In the genomic region with DNA sequence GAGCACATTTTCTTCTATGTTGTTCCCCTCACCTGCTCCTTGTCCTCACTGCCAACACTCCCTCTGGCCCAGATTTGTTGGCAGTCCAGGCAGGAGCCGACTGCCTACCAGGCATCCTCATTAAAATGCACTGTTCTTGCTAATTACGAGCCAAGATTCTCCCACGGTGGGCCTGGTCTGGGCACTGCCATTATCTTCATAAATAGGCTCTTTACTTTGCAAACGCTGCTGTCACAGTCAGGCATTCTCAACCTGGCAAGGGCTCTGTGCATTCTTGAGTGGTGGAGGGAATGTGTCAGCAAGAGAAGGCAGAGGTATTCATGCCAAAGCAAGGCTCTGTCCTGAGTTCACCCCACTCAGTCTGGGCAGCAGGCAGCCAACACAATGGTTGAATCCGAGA, we compare ENCODE assay signal across 8 mouse cellular contexts. TPM values are rescaled to one million over a fixed set of nuclear protein-coding genes. Genes with fewer than 3 reads are reported as not detected.
DNase-seq lines count a peak whose midpoint lies in the region; ATAC-seq lines count a peak whose summit lies in the region.

No protein-coding gene starts in this region.

- H3K36me3 ChIP-seq in neural tube, embryonic 12.5 days, result no peaks in the 10 kb centered on the region
- no peaks in the 10 kb centered on the region for H3K36me3 ChIP-seq in forebrain, embryonic 16.5 days (ENCODE audit: control insufficient read depth, insufficient read depth)
- no peaks in the 10 kb centered on the region for H3K36me3 ChIP-seq in hindbrain, embryonic 14.5 days (replicated peaks; ENCODE audit: control insufficient read depth, insufficient read depth)

- no peak for DNase-seq in neural tube, embryonic 10.5 days (ENCODE audit: extremely low spot score, low spot score)
- DNase-seq in hindbrain, embryonic 14.5 days (ENCODE audit: low spot score), result peak; percentile 71
- peak; percentile 47 to 74 for DNase-seq in left cerebral cortex, postnatal 10 days (ENCODE audit: extremely low spot score in 1 of 2, low spot score in 2 of 2)
- DNase-seq in retina, postnatal 1 day, result peak; percentile 89
- no peak for DNase-seq in embryo, embryonic 11 days
- no peak for DNase-seq in testis, postnatal 14 days (ENCODE audit: low spot score)

- WGBS in neural tube, embryonic 12.5 days, result 28% methylated on average over 5 of the region's 5 CpGs
- WGBS in forebrain, embryonic 16.5 days, result 4% methylated on average over 5 of the region's 5 CpGs
- 21% methylated on average over 5 of the region's 5 CpGs for whole genome bisulfite sequencing in hindbrain, embryonic 14.5 days

- no peak overlapping the region for H3K4me2 ChIP-seq in neural tube, embryonic 12.5 days (replicated peaks)
- no peak overlapping the region for H3K4me2 ChIP-seq in forebrain, embryonic 16.5 days (ENCODE audit: low read length)
- H3K4me2 ChIP-seq in hindbrain, embryonic 14.5 days (replicated peaks), result no peak overlapping the region

- no peaks in the 10 kb centered on the region for H3K9me3 ChIP-seq in neural tube, embryonic 12.5 days
- no peaks in the 10 kb centered on the region for H3K9me3 ChIP-seq in forebrain, embryonic 16.5 days (ENCODE audit: control insufficient read depth, low read length)
- H3K9me3 ChIP-seq in hindbrain, embryonic 14.5 days (ENCODE audit: control insufficient read depth, low read length), result no peaks in the 10 kb centered on the region

- H3K27me3 ChIP-seq in neural tube, embryonic 12.5 days (replicated peaks), result no peaks in the 10 kb centered on the region
- no peaks in the 10 kb centered on the region for H3K27me3 ChIP-seq in forebrain, embryonic 16.5 days (replicated peaks; ENCODE audit: control insufficient read depth, insufficient read depth, low read length)
- no peaks in the 10 kb centered on the region for H3K27me3 ChIP-seq in hindbrain, embryonic 14.5 days (ENCODE audit: control insufficient read depth, insufficient read depth, low read length)

- 0 out of 2 replicates have a peak, but pooled peaks have one; percentile 43 for ATAC-seq in neural tube, embryonic 12.5 days (ENCODE audit: low FRiP score, low read depth)
- ATAC-seq in forebrain, embryonic 16.5 days, result peak; percentile 83
- peak; percentile 71 for ATAC-seq in hindbrain, embryonic 14.5 days (ENCODE audit: low FRiP score)

- no peak overlapping the region for H3K27ac ChIP-seq in neural tube, embryonic 12.5 days
- H3K27ac ChIP-seq in forebrain, embryonic 16.5 days (ENCODE audit: low read length), result peak overlapping the region; percentile 85
- H3K27ac ChIP-seq in hindbrain, embryonic 14.5 days, result peak overlapping the region; percentile 44

- intact Hi-C loops in left cerebral cortex, postnatal 10 days (cut with DNase I), result no loop called here

- no peak overlapping the region for H3K9ac ChIP-seq in neural tube, embryonic 12.5 days
- H3K9ac ChIP-seq in forebrain, embryonic 16.5 days (replicated peaks; ENCODE audit: low read depth, low read length), result no peak overlapping the region
- no peak overlapping the region for H3K9ac ChIP-seq in hindbrain, embryonic 14.5 days

- H3K4me3 ChIP-seq in neural tube, embryonic 12.5 days, result no peak overlapping the region
- H3K4me3 ChIP-seq in forebrain, embryonic 16.5 days (replicated peaks; ENCODE audit: low read length), result no peak overlapping the region
- no peak overlapping the region for H3K4me3 ChIP-seq in hindbrain, embryonic 14.5 days (replicated peaks; ENCODE audit: low read length)

- H3K4me1 ChIP-seq in neural tube, embryonic 12.5 days, result peaks cover 27% of the 10 kb centered on the region
- peaks cover 52% of the 10 kb centered on the region for H3K4me1 ChIP-seq in forebrain, embryonic 16.5 days (replicated peaks; ENCODE audit: control insufficient read depth, insufficient read depth, low read length)
- peaks cover 28% of the 10 kb centered on the region for H3K4me1 ChIP-seq in hindbrain, embryonic 14.5 days (replicated peaks; ENCODE audit: control insufficient read depth, insufficient read depth, low read length)

RNA-seq across cellular contexts. Expression of a gene that starts 59.4 kb away (rescaled TPM):
- polyA plus RNA-seq in neural tube, embryonic 12.5 days (2016; fragmentation: Nextera tagmentation; extraction: Ambion mirVana), result 16.4 and 16.6 TPM in 2 replicates
- 14.6 and 14.7 TPM in 2 replicates for polyA plus RNA-seq in forebrain, embryonic 16.5 days (2015; fragmentation: Nextera tagmentation; extraction: Ambion mirVana)
- 17.9 and 21.4 TPM in 2 replicates for polyA plus RNA-seq in hindbrain, embryonic 14.5 days (2014; fragmentation: Nextera tagmentation; extraction: Ambion mirVana)
- total RNA-seq in left cerebral cortex, postnatal 10 days (2021), result 10 to 100 TPM; 80.9 to 93.2 TPM

Comparison
In these comparisons a context has a peak if more than half of its experiments do, and no peak if none do; other contexts are left out.
1. DNase-seq: peak in hindbrain, embryonic 14.5 days (single experiment), left cerebral cortex, postnatal 10 days (2 of 2) and retina, postnatal 1 day (single experiment); none in neural tube, embryonic 10.5 days (single experiment), embryo, embryonic 11 days (single experiment) and testis, postnatal 14 days (single experiment).
2. Peak in every context shown above with its lines, with median percentiles within 50 percentile points of each other: ATAC-seq.